22 mouse cellular contexts compared by ENCODE assay signal in the genomic region with DNA sequence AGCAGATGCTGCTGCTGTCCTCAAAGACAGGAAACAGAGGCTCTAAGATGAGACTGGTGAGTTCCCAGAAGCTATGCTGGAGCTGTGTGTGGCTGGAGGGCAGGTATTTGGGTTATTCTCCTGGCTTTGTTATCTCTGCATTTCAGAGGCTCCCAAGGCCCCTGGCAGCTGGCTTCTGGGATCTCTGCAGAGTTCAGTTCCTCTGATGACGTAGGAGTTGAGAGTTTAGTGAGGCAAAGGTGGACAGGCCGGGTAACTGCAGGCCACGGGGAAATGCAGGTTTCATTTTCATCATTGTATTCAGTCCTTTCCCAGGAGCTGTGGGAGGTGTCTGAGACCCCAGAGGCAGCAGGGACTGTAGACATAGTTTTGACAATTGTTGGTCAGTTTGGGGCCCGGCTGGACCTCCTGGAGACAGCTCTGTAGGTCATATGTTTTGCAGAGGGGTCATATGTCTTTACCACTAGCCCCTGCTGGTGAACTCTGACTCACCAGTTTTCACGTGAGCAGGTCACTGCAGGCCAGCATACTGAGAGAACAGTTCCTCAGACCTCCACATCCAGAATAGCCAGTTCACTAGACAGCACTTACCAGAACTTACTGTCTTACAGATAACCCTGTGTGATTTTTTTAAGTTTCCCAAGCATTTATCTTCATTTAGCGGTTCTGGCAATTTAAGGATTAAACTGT. TPM values are rescaled to one million over a fixed set of nuclear protein-coding genes. Genes with fewer than 3 reads are reported as not detected.
DNase-seq lines count a peak whose midpoint lies in the region; ATAC-seq and TF ChIP-seq lines count a peak whose summit lies in the region.
"Had no signal": no experiment of that assay in that cellular context is flagged by ENCODE, and none has a peak within 500 bp of the region (broad histone marks: within the 10 kb centered on the region; RNA-seq: fewer than 3 reads in every experiment).

No protein-coding gene starts in this region.

- no peak overlapping the region for H3K4me2 ChIP-seq in liver, postnatal 0 days (ENCODE audit: low read depth, low read length)
- no peak overlapping the region for H3K4me2 ChIP-seq in forebrain, embryonic 11.5 days (ENCODE audit: low read depth, low read length, severe bottlenecking)
- H3K4me2 ChIP-seq: embryonic facial prominence, embryonic 13.5 days; forebrain, embryonic 13.5 days; hindbrain, embryonic 12.5 days had no signal

- no peaks in the 10 kb centered on the region for H3K4me1 ChIP-seq in liver, postnatal 0 days (ENCODE audit: insufficient read depth)
- H3K4me1 ChIP-seq in forebrain, embryonic 11.5 days (replicated peaks; ENCODE audit: control insufficient read depth, insufficient read depth, low read length) = no peaks in the 10 kb centered on the region
- H3K4me1 ChIP-seq: embryonic facial prominence, embryonic 13.5 days; forebrain, embryonic 13.5 days; heart, embryonic 10.5 days; hindbrain, embryonic 12.5 days had no signal

- peak; percentile 76 for ATAC-seq in liver, postnatal 0 days
- no peak for ATAC-seq in forebrain, embryonic 11.5 days (replicated peaks; ENCODE audit: low FRiP score)
- ATAC-seq: forebrain, embryonic 13.5 days; forebrain, postnatal 0 days; hindbrain, embryonic 16.5 days; inflammation-experienced regulatory T-cells, adult 6 months had no signal

- no peaks in the 10 kb centered on the region for H3K9me3 ChIP-seq in liver, postnatal 0 days (ENCODE audit: low read length)
- no peaks in the 10 kb centered on the region for H3K9me3 ChIP-seq in forebrain, embryonic 11.5 days (ENCODE audit: control insufficient read depth, low read length)
- H3K9me3 ChIP-seq: embryonic facial prominence, embryonic 13.5 days; forebrain, embryonic 13.5 days; G1E; heart, embryonic 10.5 days; hindbrain, embryonic 12.5 days had no signal

- no peak overlapping the region for H3K4me3 ChIP-seq in liver, postnatal 0 days (ENCODE audit: low read depth, low read length)
- no peak overlapping the region for H3K4me3 ChIP-seq in left cerebral cortex, adult 2 months
- H3K4me3 ChIP-seq in forebrain, embryonic 11.5 days (ENCODE audit: low read depth, low read length) = no peak overlapping the region
- H3K4me3 ChIP-seq: embryonic facial prominence, embryonic 13.5 days; forebrain, embryonic 13.5 days; heart, embryonic 10.5 days; hindbrain, embryonic 12.5 days had no signal

- H3K27ac ChIP-seq in liver, postnatal 0 days (ENCODE audit: low read depth) = peak overlapping the region; percentile 34; the same call in 1 of the 2 replicates
- H3K27ac ChIP-seq in left cerebral cortex, adult 2 months = no peak overlapping the region
- H3K27ac ChIP-seq in forebrain, embryonic 11.5 days (ENCODE audit: low read depth, low read length) = no peak overlapping the region
- H3K27ac ChIP-seq: embryonic facial prominence, embryonic 13.5 days; forebrain, embryonic 13.5 days; heart, embryonic 10.5 days; hindbrain, embryonic 12.5 days had no signal

- intact Hi-C loops in left cerebral cortex, adult 2 months (cut with DNase I) = no loop called here

- no peaks in the 10 kb centered on the region for H3K27me3 ChIP-seq in liver, postnatal 0 days (ENCODE audit: insufficient read depth, low read length)
- H3K27me3 ChIP-seq in forebrain, embryonic 11.5 days (ENCODE audit: control insufficient read depth, insufficient read depth, low read length) = no peaks in the 10 kb centered on the region
- H3K27me3 ChIP-seq: embryonic facial prominence, embryonic 13.5 days; forebrain, embryonic 13.5 days; hindbrain, embryonic 12.5 days had no signal

- TF ChIP-seq CTCF in liver, postnatal 0 days (IDR thresholded peaks at IDR 0.05; ENCODE audit: low read depth) = no peak
- TF ChIP-seq CTCF in left cerebral cortex, adult 2 months (IDR thresholded peaks at IDR 0.05) = no peak

- H3K36me3 ChIP-seq in liver, postnatal 0 days (replicated peaks; ENCODE audit: insufficient read depth, low read length) = no peaks in the 10 kb centered on the region
- H3K36me3 ChIP-seq in forebrain, embryonic 11.5 days (ENCODE audit: control insufficient read depth, insufficient read depth, low read length) = no peaks in the 10 kb centered on the region
- H3K36me3 ChIP-seq: embryonic facial prominence, embryonic 13.5 days; G1E; hindbrain, embryonic 12.5 days had no signal

- no peak for TF ChIP-seq EP300 in liver, postnatal 0 days (IDR thresholded peaks at IDR 0.05; ENCODE audit: low read depth)

- 58% methylated on average over 6 of the region's 6 CpGs for WGBS in liver, postnatal 0 days (ENCODE audit: insufficient replicate concordance)
- WGBS in forebrain, embryonic 11.5 days = 65% methylated on average over 6 of the region's 6 CpGs

- H3K9ac ChIP-seq in liver, postnatal 0 days (replicated peaks) = no peak overlapping the region
- H3K9ac ChIP-seq in forebrain, embryonic 11.5 days (ENCODE audit: low read length) = no peak overlapping the region
- H3K9ac ChIP-seq: embryonic facial prominence, embryonic 13.5 days; forebrain, embryonic 13.5 days; forebrain, postnatal 0 days; hindbrain, embryonic 12.5 days had no signal

- DNase-seq in adrenal gland, postnatal 14 days = peak; percentile 27
- DNase-seq in adrenal gland, adult 18-20 months (ENCODE audit: low spot score in 2 of 2) = no peak
- no peak for DNase-seq in liver, postnatal 0 days
- DNase-seq in liver (no peak), adipocyte (ENCODE audit: low spot score) (peak; percentile 55)
- no peak for DNase-seq in left cerebral cortex, adult 2 months (ENCODE audit: extremely low spot score in 1 of 2, low spot score in 2 of 2)
- DNase-seq in forebrain, embryonic 11.5 days (ENCODE audit: low spot score) = no peak
- DNase-seq: cerebellum, adult 11-12 months; cerebellum, adult 9-11 months; cerebellum, postnatal 36 days; forebrain, postnatal 0 days; gastrocnemius, postnatal 14 days; heart, postnatal 10 days; heart, postnatal 4 days had no signal

RNA-seq across cellular contexts. Expression of a gene that starts 35.0 kb away (rescaled TPM):
- 42.4 and 49.2 TPM in 2 replicates for total RNA-seq in adrenal gland, postnatal 14 days (2021)
- 10 to 100 TPM; 42.0 to 53.0 TPM for total RNA-seq in adrenal gland, adult 18-20 months (2021)
- polyA plus RNA-seq in liver, postnatal 0 days (2015; fragmentation: Nextera tagmentation; extraction: Ambion mirVana) = 2.0 and 2.7 TPM in 2 replicates
- 1 to 10 TPM; 3.5 to 5.8 TPM for total RNA-seq in left cerebral cortex, adult 2 months (2021)
- 3.4 and 4.4 TPM in 2 replicates for polyA plus RNA-seq in forebrain, embryonic 11.5 days (2014; fragmentation: Nextera tagmentation; extraction: Ambion mirVana)
- total RNA-seq: granulocyte monocyte progenitor cell, adult 5-6 weeks had no signal
- polyA plus RNA-seq: G1E; inflammation-experienced regulatory T-cells, adult 6 months had no signal

Comparison
In these comparisons a context has a peak if more than half of its experiments do, and no peak if none do; other contexts are left out.
1. DNase-seq: peak in adrenal gland, postnatal 14 days (single experiment) and adipocyte (single experiment); none in adrenal gland, adult 18-20 months (0 of 2), liver, postnatal 0 days (single experiment), liver (single experiment), left cerebral cortex, adult 2 months (0 of 2) and forebrain, embryonic 11.5 days (single experiment).